Mouse (Mus musculus): ENCODE data around the gene Cd163l1. TPM values are rescaled to one million over a fixed set of nuclear protein-coding genes. Genes with fewer than 3 reads are reported as not detected.
A peak's percentile ranks its signal among the peaks of the same experiment; 100 is the strongest.

Gene Cd163l1
- total and polyA plus RNA-seq, 3 experiments: not detected

- ATAC-seq (ENCODE audit: extremely low read depth, insufficient number of reproducible peaks, low FRiP score, poor library complexity, severe bottlenecking) (no peak), DNase-seq (ENCODE audit: low spot score) (no peak)
- peaks cover 6% of the 10 kb centered on the region for H3K27me3 ChIP-seq (ENCODE audit: insufficient read depth, low read length)
- H3K36me3 ChIP-seq (replicated peaks): no peaks in the 10 kb centered on the region
- TF ChIP-seq TAL1 (conservative IDR thresholded peaks at IDR 0.05; ENCODE audit: low read depth, low read length) (no peak), POLR2AphosphoS5 (IDR thresholded peaks at IDR 0.05; ENCODE audit: insufficient replicate concordance, low read depth, low read length) (no peak), CTCF (IDR thresholded peaks at IDR 0.05; ENCODE audit: low read depth, low read length) (no peak), GATA1 (IDR thresholded peaks at IDR 0.05; ENCODE audit: borderline replicate concordance, low read length) (no peak), GATA2 (IDR thresholded peaks at IDR 0.05; ENCODE audit: borderline replicate concordance, low read depth, low read length) (no peak)
- H3K4me1 ChIP-seq (ENCODE audit: insufficient read depth, low read depth, low read length): peaks cover 20% of the 10 kb centered on the region
- no peaks in the 10 kb centered on the region for H3K9me3 ChIP-seq (replicated peaks)
- H3K4me3 ChIP-seq (ENCODE audit: low read depth, low read length): no peak overlapping the region
Measured at GRCm38 (mm10) chr7:140184206-140184605, 33.9 kb upstream of the Cd163l1 start.

DNA sequence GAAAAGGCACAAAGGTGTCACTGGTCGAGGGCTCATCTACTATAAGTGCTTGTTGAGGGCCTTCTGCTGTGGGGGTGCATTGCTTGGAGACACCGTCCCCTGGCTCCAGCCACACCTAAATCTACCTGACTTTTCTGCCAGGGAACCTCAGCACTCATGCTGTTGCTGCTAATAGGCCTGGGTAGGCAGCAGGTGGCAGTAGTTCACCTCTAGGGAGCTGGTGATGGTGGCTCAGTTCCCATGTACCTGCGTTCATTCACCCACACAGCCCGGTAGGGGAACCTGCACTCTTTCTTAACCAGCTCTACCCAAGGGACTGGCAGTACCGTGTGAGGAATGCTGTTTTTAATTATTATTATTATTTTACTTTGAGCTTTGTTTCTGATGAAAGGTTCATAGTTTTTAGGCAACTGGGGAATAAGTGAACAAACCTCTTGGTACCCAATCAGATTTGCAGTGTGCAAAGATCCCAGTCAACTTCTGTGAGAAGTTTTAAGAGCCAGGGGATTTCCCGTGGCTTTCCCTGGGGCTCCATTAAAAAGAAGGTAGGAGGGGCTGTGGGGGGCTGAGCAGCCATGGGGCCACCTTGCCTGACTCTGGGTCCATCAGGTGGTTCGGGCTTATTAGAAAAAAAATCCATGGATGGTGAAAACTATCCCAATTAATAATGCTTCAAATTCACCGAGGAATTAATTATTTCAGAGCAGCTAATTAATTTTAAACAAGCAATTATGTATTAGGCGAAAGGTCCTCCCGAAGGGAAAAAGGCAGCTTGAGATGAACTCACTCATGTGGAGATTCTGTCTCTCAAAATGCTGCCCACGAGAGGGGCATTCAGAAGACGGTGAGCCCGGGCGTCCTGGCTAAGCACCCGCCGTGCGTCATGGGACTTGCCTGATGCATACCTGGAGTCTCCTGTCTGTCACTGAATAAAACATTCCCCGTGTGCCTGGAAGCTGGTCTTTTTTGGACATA lies 31.1 kb upstream of the Cd163l1 start:
- no peaks in the 10 kb centered on the region; the same call in 1 of the 2 replicates for H3K9me3 ChIP-seq (replicated peaks)
- H3K4me1 ChIP-seq (ENCODE audit: insufficient read depth, low read depth, low read length): peaks cover 33% of the 10 kb centered on the region
- no peaks in the 10 kb centered on the region for H3K36me3 ChIP-seq (replicated peaks)
- H3K4me3 ChIP-seq (ENCODE audit: low read depth, low read length): no peak overlapping the region
- H3K27me3 ChIP-seq (ENCODE audit: insufficient read depth, low read length): peaks cover 6% of the 10 kb centered on the region
- ATAC-seq (ENCODE audit: extremely low read depth, insufficient number of reproducible peaks, low FRiP score, poor library complexity, severe bottlenecking) (no peak), DNase-seq (ENCODE audit: low spot score) (peak; percentile 25)
- TF ChIP-seq CTCF (IDR thresholded peaks at IDR 0.05; ENCODE audit: low read depth, low read length) (0 out of 2 replicates have a peak, but pooled peaks have one; percentile 31), GATA2 (IDR thresholded peaks at IDR 0.05; ENCODE audit: borderline replicate concordance, low read depth, low read length) (no peak)

DNA sequence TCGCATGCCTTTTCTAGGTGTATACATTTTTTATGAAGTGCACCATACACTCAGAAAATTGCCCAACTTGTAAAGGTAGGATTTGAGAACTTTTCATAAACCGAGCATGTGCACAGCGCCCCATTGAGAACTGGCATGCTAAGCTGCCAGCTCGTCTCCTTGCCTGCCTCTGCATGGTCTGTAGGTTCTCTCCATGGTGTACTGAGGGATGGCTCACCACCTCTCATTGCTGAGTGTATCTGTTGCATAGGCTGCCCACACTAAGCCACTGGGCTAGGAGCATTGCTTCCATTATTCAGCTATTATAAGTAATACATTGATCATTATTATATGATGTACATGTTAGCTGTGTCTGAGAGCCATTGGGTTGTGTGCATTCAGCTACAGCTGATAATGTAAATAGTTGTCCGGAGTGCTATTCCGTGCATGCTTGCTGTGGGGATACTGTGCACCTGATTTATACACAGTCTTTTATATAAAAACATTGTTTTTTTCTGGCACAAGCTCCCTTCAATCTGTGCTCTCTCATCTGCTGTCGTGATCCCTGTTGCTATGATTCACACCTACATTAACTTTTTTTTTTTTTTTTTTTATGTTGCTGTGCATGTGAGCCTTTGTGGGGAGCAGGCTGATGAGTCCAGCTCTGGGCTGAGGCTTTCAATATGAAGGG lies 30.2 kb upstream of the Cd163l1 start:
- Histone ChIP-seq H3K27me3 (ENCODE audit: insufficient read depth, low read length) (peaks cover 6% of the 10 kb centered on the region), H3K9me3 (replicated peaks) (no peaks in the 10 kb centered on the region; the same call in 1 of the 2 replicates), H3K36me3 (replicated peaks) (no peaks in the 10 kb centered on the region), H3K4me3 (ENCODE audit: low read depth, low read length) (no peak overlapping the region), H3K4me1 (ENCODE audit: insufficient read depth, low read depth, low read length) (peaks cover 39% of the 10 kb centered on the region)
- TF ChIP-seq CTCF (IDR thresholded peaks at IDR 0.05; ENCODE audit: low read depth, low read length) (no peak), TAL1 (conservative IDR thresholded peaks at IDR 0.05; ENCODE audit: low read depth, low read length) (no peak), GATA2 (IDR thresholded peaks at IDR 0.05; ENCODE audit: borderline replicate concordance, low read depth, low read length) (no peak), POLR2AphosphoS5 (IDR thresholded peaks at IDR 0.05; ENCODE audit: insufficient replicate concordance, low read depth, low read length) (no peak), GATA1 (IDR thresholded peaks at IDR 0.05; ENCODE audit: borderline replicate concordance, low read length) (no peak)
- ATAC-seq (ENCODE audit: extremely low read depth, insufficient number of reproducible peaks, low FRiP score, poor library complexity, severe bottlenecking) (0 out of 2 replicates have a peak, but pooled peaks have one; percentile 18), DNase-seq (ENCODE audit: low spot score) (no peak)

- DNase-seq (ENCODE audit: low spot score) (no peak), ATAC-seq (ENCODE audit: extremely low read depth, insufficient number of reproducible peaks, low FRiP score, poor library complexity, severe bottlenecking) (peak; percentile 48)
- TF ChIP-seq GATA1 (IDR thresholded peaks at IDR 0.05; ENCODE audit: borderline replicate concordance, low read length) (no peak), CTCF (IDR thresholded peaks at IDR 0.05; ENCODE audit: low read depth, low read length) (peak; percentile 39; the same call in 1 of the 2 replicates)
Measured at GRCm38 (mm10) chr7:140188391-140189328, 29.4 kb upstream of the Cd163l1 start.

GRCm38 (mm10) chr7:140190435-140190834 lies 27.6 kb upstream of the Cd163l1 start:
- Histone ChIP-seq H3K27me3 (ENCODE audit: insufficient read depth, low read length) (peaks cover 2% of the 10 kb centered on the region; the same call in 1 of the 2 replicates), H3K4me3 (ENCODE audit: low read depth, low read length) (no peak overlapping the region), H3K9me3 (replicated peaks) (no peaks in the 10 kb centered on the region; the same call in 1 of the 2 replicates), H3K36me3 (replicated peaks) (no peaks in the 10 kb centered on the region), H3K4me1 (ENCODE audit: insufficient read depth, low read depth, low read length) (peaks cover 59% of the 10 kb centered on the region)
- DNase-seq (ENCODE audit: low spot score) (no peak), ATAC-seq (ENCODE audit: extremely low read depth, insufficient number of reproducible peaks, low FRiP score, poor library complexity, severe bottlenecking) (no peak)
- TF ChIP-seq TAL1 (conservative IDR thresholded peaks at IDR 0.05; ENCODE audit: low read depth, low read length) (no peak), GATA2 (IDR thresholded peaks at IDR 0.05; ENCODE audit: borderline replicate concordance, low read depth, low read length) (no peak), GATA1 (IDR thresholded peaks at IDR 0.05; ENCODE audit: borderline replicate concordance, low read length) (no peak), CTCF (IDR thresholded peaks at IDR 0.05; ENCODE audit: low read depth, low read length) (no peak), POLR2AphosphoS5 (IDR thresholded peaks at IDR 0.05; ENCODE audit: insufficient replicate concordance, low read depth, low read length) (no peak)

More at GRCm38 (mm10) chr7:140188391-140189328, 29.4 kb upstream of the Cd163l1 start:
- Histone ChIP-seq H3K9me3 (replicated peaks) (no peaks in the 10 kb centered on the region; the same call in 1 of the 2 replicates), H3K27me3 (ENCODE audit: insufficient read depth, low read length) (peaks cover 5% of the 10 kb centered on the region), H3K4me3 (ENCODE audit: low read depth, low read length) (no peak overlapping the region), H3K4me1 (ENCODE audit: insufficient read depth, low read depth, low read length) (peaks cover 44% of the 10 kb centered on the region), H3K36me3 (replicated peaks) (no peaks in the 10 kb centered on the region)
